Mouse (Mus musculus) layer of hippocampus, adult 9-10 months (tissue): Measurements from ENCODE around the gene Desi1.

Experiments
- DNase-seq: peaks from one replicate; pipeline ENCODE4 v3.0.0; 2022; ENCODE audit warnings: low spot score

Gene Desi1

DNA sequence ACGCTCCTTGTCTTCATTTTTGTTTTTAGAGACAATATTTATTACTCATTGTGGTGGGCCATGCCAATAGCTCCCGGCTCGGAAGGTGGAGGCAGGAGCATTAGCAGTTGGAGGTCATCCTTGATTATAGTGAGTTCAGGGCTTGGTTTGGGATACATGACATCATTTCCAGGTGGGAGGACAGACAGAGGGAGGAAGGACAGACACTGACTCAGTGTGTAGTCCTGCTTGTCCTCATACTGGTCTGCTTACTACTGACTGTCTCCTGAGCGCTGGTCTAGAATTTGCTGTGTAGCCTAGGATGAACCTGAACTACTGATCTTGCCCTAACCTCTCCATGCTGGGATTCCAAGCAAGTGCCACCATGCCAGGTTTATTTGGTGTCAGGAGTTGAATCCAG, at the start of gene Desi1:
Desi1 (minus strand) TSS at position 101 of the 400 bp plus-strand sequence.
- no peak for DNase-seq

DNA sequence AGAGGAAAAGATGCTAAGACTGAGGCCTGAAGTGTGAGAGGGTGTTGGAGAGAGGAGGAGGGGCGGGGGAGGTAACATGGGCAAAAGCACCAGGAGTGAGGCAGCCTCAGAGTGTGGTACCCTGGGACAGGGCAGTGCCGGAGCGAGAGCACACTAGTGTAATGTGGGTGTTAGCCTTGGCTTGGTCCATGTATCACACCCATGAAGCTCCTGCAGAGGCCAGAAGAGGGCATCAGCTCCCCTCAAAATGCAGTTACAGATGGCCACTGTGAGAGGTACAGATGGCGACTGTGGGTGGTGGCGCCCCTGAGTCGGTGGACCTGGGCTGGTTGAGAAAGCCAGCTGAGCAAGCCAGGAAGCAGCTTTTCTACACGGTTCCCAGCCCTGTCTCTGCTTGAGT, 47.5 kb upstream of the Desi1 start:
- peak; percentile 33 for DNase-seq

DNA sequence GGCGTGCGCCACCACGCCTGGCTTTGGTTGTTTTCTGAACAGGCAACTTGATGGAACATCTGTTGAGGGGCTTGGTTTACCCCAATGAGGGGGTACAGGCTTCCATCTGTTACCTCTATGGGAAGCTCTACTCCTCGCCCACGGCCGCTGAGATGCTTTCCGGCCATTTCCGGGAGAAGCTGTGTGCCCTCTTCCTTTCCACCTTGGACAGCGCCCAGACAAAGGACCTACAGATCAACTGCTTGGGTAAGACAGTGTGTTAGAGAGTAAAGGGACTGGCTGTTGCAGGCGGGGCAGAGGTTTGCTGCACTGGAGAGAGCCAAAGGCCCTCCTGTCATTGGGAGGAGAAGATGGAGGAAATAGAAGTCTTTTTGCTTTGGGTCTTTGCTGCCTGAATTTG, 46.2 kb upstream of the Desi1 start:
- no peak for DNase-seq

DNA sequence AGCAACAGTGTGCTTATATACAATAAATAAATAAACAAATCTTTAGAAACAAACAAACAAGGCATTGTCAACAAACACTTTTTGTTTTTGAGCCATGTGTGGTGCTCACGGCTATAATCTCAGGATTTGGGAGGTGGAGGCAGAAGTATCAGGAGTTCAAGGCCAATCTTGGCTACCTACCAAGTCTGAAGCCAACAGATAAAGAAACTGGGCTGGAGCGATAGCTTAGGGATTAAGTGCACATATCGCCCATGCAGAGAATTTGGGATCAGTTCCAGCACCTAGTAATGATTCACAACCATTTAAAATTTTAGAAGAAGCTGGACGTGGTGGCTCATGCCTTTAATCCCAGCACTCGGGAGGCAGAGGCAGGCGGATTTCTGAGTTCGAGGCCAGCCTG, 39.8 kb upstream of the Desi1 start:
- no peak for DNase-seq

DNA sequence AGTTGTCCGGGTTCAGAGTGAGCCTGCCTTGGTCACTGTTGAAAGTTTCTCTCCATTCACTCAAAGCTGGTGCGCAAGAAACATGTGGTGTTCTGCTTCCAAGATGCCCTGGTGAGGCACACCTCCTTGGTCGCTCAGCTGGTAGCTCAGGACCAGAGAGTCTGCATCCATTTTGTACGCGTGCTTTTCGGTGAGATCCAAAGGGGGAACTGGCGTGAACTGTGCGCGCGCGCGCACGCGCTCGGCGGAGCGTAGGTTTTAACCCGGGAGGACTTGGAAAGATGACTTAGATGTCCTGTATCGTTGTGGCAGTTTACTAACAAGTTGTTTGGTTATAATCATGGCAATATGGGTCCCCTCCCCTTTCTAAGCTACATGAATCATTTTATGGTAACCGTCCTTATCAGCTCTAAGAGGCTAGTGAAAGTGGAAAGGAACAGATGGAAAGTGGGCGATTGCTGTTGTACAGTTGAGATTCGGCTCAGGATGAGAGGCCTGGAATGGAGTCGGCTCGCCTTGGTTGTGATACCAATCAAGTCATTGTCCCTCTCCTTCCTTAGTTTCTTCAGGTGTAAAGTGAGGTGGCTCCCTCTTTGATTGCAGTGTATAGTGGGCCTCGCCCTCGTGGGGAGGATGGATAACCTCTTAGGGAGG, 38.3 kb upstream of the Desi1 start:
- DNase-seq = no peak

DNA sequence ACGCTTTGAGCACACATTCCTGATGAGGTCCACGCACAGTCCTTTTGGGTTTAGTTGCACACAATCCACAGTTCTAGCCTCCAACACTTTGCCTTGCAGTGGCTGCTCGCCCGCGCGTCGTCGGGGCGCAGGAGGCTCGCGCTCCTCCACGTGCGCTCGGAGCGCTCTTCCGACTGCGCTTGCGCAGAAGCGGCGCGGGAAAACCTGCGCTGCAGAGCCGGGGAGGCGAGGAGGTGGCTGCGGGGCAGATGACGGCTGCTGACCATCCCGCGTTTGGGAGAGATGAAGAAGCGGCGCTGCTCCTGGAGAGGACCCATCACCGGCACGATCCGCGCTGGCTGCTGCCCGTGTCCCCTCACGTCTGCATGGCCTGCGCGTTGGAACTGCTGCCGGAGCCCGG, 36.2 kb upstream of the Desi1 start, which contains the start of gene Mei1:
Mei1 (plus strand) TSS at position 99 of the 400 bp plus-strand sequence.
- DNase-seq = no peak

DNA sequence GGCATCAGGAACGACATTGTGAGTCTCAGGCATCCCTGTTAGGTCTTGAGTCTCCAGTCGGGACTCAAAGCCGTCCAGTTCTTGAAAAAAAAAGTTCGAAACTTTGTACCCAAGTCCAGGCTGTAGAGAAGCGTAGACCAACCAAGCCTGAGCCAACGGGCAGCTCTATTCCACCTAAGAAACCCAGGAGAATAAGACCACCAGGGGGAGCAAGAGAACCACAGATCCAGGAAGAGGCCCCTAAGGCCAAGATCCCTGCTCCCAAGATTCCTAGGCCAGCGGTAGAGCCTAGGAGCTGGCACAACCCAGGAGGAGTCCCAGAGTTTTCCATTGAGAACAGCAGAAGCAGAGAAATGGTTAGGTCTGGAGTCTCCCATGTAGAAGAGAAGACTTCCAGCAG, 31.8 kb upstream of the Desi1 start:
- peak; percentile 75 for DNase-seq

DNA sequence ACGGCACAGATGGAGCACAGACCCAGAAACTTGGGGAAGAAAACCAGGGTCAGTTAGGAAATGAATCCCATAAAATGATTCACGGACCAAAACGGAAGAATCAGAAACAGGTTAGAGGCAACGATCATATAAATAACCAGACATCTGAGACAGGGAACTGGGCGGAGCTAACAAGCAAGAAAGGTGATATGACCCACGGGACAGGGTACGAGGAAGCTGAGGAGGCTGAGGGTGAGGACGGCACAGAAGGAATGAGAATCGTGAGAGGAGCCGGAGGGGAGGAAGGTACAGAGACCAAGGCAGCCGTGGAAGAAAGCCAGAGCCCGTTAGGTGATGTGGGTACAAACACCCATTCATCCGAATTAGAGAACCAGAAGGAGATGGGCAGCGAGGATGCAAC, 30.2 kb upstream of the Desi1 start:
- no peak for DNase-seq

DNA sequence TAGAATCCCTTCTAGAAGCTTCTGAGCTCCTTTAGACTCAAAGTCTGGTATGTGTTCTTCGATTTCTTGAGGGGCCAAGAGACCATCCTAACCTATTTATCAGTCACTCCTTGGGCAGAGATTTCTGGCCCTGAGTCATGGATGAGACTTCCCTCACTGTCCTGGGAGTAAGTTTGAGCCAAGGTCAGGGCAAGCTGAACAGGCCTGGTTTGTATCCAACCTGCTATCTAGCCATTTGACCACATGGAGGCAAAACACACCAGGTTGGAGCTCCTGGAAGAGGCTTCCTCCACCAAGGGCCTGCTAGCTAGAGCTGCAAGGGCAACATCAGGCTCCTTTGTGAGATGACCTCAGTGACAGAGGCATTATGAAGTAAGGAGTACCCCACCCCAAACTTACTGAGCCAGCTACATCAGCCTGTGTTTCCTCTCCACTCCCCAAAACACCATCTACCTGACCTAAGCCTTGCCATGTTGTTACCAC, 25.1 kb upstream of the Desi1 start, which contains the start of gene 4930407I10Rik:
4930407I10Rik (plus strand) TSS at position 433 of the 483 bp plus-strand sequence.
- DNase-seq = no peak

DNA sequence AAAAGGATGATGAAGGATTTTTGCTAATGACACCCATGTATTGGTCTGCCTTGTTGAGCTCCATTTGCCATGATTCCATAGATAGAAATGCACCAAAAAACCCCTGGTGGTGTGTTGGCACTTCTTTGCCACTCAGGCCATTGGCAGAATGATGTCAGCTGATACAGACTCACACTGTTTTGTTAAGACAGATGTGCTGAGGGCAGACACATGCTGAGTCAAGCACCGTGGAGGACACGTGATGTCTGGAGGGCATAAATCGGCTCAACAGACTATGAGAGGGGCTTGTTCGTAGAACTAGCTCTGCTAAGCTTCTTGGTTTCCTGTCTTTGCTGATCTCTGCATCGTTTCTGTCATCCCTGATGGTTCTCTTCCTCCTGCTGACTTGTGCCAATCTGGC, 18.9 kb upstream of the Desi1 start:
- DNase-seq = no peak

DNA sequence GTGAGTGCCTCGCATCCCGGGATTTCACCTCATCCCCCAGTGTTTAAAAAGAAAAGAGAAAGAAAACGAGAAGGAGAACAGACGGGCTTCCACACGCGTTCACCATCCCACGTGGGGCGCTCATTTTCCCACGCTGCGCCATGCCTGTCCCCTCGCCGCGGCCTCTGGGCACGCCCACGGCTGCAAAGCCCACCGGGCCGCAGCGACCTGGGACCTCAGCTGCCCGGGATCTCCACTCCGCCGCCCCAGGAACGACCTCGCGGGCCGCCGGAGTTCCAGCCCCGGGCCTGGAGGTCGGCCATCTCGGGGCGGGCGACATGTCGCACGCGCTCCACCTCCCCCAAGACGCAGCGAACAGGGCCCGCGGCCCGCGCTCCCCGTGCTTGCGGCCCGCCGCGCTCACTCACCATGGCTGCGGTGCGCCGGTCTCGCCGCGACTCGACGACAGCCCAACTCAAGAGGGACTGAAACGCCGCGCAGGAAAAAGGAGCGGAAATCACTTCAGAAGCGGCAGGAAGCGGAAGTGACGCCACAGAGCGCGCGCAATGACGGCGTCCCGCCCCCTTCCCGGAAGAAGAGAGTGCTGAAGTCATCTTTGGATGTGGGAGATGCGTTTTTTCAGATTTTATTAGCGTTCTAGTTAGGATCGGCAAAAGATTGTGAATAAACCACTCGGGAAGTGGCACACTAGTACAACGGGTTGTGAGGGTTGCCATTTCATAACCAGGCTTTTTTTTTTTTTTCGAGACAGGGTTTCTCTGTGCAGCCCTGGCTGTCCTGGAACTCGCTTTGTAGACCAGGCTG, 13.6 kb upstream of the Desi1 start, which contains the start of gene Snu13:
Snu13 (minus strand) TSS at position 519 of the 804 bp plus-strand sequence.
- peak; percentile 71 for DNase-seq

DNA sequence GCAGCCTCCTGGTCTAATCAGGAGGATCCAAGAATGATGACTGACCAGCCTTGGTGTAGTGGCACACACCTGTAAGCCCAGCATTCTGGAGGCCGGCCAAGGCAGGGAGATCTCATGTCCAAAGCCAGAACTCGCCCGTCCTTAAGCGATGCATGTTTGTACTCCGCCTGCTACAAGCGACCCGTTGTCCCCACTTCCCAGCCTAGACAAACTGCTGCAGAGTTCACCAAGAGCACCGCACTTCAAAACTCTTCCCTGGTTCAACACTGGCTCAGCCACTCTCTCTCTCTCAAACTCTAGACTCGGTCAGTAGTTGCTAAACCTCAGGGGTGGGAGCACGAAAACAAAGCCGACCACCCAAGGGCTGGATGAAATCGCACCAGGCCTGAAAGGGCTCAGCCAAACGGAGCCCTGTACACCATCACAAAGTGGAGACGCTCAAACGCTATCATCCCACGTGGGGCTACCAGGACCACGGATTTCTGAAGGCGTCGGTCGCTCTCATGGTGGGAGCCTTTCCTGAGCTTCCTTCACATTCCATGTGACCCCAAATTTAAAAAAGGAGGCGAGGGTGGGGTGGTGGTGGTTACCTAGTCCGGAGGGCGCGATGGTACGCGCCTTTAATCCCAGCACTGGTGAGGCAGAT, 12.7 kb upstream of the Desi1 start:
- DNase-seq = no peak

DNA sequence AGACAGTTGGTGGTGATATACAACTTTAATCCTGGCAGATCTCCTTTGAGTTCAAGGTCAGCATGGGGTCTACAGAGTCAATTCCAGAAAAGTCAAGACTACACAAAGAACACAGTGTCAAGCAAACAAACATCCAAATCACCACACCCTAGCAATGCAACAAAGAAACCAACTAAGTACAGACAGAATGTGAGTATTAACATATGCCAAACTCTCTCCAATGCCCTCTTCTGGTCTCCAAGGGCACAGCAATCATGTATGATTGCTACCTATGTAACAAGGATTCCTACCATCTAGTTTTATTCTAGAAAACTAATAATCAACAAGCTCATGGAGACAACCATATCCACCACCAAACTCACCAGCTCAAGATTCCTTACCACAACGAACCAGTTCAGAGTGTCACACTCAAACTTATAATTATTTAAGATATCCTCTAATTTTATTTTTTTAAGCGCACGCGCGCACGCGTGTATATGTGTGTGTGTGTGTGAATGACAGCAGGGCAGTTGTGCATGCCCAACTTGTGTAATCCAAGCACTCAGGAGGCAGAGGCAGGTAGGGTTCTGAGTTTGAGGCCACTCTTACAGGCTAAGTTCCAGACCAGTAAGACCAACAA, 10.6 kb upstream of the Desi1 start:
- no peak for DNase-seq

DNA sequence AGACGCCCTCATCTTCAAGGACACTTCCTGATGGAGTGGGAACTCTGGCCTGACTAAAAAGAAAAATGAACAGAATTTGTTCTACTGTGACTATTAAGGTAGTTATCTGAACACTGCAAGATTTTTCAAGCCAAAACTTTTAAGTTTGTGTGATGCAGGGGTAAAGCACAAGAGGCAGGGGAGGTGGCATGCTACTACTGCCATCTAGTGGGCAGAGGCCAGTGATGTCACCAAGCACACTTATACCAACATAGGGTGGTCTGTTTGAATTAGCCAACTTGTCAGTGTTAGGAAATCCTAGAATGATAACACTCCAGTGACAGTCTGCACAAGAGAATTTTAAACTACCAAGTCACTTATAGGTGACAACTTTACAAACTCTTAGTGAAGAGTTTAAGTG, 7.0 kb upstream of the Desi1 start:
- DNase-seq = no peak

DNA sequence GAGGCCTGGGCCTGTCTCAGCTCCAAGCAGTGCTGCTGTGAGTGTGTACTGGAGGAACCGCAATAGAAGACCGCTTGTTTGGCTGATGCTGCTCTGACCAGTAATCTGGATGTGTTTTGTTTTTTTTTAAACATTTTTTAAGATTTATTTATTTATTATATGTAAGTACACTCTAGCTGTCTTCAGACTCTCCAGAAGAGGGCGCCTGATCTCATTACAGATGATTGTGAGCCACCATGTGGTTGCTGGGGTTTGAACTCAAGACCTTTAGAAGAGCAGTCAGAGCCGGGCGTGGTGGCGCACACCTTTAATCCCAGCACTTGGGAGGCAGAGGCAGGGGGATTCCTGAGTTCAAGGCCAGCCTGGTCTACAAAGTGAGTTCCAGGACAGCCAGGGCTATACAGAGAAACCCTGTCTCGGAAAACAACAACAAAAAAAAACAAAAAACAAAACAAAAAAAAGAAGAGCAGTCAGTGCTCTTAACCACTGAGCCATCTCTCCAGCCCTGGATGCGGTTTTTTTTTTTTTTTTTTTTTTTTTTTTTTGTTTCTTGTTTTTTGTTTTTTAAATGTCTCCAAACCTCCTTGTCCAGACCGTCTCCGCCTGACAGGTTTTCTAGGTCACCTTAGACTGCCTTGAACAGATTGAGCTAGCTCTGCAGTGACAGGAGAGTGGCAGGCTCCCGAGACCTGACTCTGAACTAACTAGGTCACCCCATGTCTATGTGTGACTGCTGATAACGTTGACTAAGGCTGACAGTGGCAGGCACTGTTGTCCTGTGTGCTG, 2.4 kb upstream of the Desi1 start:
- DNase-seq = no peak

DNA sequence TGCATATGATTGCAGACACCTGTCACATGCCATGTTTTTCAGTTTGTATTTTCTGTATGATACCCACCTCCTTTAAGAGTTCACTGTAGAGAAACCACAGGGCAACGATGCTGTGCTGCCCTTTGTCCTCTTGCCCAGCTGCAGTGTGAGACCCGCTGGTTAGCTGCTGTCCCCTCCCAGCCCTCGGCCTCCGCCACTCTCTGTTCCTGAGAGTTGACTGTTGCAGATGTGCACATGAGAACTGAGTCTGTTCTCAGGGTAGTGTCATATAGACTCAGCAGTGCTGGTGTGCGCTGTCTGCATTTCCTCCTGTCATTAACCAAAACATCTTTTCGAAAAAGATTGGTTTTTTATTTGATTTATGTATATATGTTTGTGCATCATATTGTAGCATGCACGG, 1.3 kb downstream of the Desi1 start:
- no peak for DNase-seq

DNA sequence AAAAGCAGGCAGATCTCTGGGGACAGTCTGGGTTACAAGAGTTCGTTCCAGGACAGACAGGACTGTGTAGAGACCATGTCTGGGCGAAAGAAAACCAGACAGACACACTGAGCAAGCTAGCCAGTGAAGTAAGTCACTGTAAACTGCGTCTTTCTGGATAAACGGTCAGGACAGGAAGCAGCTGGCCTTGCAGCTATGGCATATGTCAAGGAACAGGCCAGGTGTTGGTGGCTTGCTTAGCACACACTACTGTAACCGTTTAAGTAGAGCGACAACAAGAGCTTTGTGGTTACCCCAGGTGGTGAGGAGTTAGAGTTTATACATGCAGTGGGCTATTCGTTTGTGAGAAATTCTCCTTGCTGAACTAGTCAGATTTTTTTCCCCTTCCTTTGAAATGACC, 5.9 kb downstream of the Desi1 start:
- no peak for DNase-seq

DNA sequence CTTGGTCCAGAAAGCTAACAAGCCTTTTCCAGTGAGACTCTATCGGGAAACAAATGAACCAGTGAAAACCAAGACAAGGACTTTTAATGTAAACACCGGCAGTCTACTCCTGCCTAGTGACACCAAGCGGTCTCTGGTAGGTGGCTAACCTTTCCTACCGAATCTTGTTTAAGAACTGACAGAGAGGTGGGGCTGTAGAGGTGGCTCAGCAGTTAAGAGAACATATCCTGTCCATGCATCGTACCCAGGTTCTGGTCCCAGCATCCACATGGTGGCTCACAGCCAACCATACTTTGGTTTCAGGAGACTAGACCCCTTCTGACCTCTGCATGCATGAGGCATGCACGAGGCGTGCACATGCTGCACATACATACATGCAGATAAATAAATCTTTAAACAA, 6.4 kb downstream of the Desi1 start:
- no peak for DNase-seq

DNA sequence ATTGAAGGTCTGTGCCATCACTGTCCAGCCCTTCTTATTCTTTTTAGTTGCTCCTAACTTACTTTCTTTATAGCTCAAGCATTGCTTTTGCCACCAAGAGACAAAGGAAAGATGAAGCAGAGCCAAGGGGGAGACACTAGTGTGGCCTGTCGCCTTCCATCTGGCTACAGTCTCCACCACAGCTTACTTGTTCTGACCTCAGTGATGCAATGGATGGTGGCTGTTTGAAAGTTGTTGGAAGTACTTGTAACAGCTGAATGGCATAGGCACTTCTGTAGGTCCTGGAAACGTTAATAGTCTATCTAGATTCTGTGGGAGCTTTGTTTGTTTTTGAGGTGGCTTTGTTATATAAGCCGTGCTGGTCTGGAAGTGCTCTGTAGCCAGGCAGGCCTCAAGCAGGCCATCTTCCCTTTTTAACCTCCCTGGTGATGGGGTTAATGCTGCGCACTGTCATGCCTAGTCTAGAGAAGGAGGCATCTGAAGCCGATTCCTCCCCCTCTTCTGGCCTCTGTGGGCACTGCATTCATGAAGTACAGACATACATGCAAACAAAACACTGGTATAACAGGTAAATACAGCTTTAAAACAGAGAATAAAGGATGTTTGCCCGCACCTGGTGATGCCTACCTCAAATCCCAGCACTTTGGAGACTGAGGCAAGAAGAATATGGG, 9.6 kb downstream of the Desi1 start:
- no peak for DNase-seq

DNA sequence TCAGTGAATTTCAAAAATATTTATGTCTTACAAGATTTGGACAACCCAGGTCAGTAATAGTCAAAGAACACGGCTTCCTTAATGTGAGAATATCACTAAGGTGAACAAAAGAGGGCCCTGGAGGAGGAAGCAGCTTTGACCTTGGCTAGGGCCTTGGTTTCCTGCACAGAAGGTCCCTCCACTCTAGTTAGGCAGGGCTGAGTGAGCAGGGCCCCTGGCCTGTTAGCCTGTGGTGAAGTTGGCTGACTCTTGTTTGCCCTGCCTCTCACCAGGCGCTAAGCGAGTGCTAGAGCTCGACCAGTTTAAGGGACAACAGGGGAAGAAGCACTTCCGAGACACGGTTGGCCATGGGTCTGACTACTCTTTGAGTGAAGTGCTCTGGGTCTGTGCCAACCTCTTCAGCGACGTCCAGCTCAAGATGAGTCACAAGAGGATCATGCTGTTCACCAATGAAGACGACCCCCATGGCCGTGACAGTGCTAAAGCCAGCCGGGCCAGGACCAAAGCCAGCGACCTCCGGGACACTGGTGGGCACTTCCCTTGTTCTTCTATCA, 11.1 kb downstream of the Desi1 start:
- DNase-seq = no peak

DNA sequence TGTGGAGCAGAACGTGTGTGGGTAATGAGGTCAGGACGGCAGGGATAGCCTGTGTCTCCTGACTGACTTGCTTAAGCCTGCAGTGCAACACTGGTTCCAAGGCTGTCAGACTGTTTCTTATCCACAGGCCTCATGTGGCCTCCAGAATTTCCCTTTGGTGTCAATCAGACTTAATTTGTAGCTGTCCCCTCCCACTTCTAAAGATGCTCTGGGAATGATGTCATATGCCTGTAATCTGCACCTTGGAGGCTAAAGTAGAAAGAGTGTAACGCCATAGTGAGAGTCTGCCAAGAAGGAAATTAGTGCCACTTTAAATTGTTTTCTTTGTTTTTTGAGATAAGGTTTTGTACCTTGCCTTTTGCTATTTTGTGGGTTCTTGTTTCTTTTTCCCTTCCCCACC, 14.4 kb downstream of the Desi1 start:
- no peak for DNase-seq
